Mouse (Mus musculus) midbrain, embryonic 15.5 days (tissue): ENCODE results near the gene Unc50. TPM values are rescaled to one million over a fixed set of nuclear protein-coding genes. Genes with fewer than 3 reads are reported as not detected.

Experiments used
- ATAC-seq: fragments of 200-750 bp; cut with Nextera tagmentation; replicated peaks from 2 replicates; pipeline ENCODE4 v1.8.0; 2017; ENCODE audit warnings: moderate TSS enrichment
- H3K27ac ChIP-seq: fragments of 300-500 bp; sonication (generic); 2 replicates; pipeline ENCODE4 v1.5.1; 2015; ENCODE audit warnings: mild to moderate bottlenecking, inconsistent platforms
- H3K27me3 ChIP-seq: fragments of 300-500 bp; sonication (generic); replicated peaks from 2 replicates; pipeline ENCODE4 v1.6.1; 2015; ENCODE audit warnings: inconsistent platforms
- H3K36me3 ChIP-seq: fragments of 300-500 bp; sonication (generic); replicated peaks from 2 replicates; pipeline ENCODE4 v1.6.1; 2015; ENCODE audit warnings: inconsistent platforms
- H3K4me1 ChIP-seq: fragments of 300-500 bp; sonication (generic); 2 replicates; pipeline ENCODE4 v1.6.1; 2015; ENCODE audit warnings: inconsistent platforms
- H3K4me2 ChIP-seq: fragments of 300-500 bp; sonication (generic); 2 replicates; pipeline ENCODE4 v1.6.1; 2015; ENCODE audit warnings: inconsistent platforms, mild to moderate bottlenecking, moderate library complexity
- H3K4me3 ChIP-seq: fragments of 300-500 bp; sonication (generic); 2 replicates; pipeline ENCODE4 v1.5.1; 2015; ENCODE audit warnings: mild to moderate bottlenecking, inconsistent platforms
- H3K9ac ChIP-seq: fragments of 300-500 bp; sonication (generic); 2 replicates; pipeline ENCODE4 v1.6.1; 2015; ENCODE audit warnings: mild to moderate bottlenecking, inconsistent platforms
- H3K9me3 ChIP-seq: fragments of 300-500 bp; sonication (generic); 2 replicates; pipeline ENCODE4 v1.6.1; 2016; ENCODE audit warnings: inconsistent platforms
- WGBS: fragments of 180-500 bp; shearing (Covaris S2); methylation state at CpG from one replicate; pipeline ENCODE4 v1.1.7; 2015; ENCODE audit warnings: mixed read lengths; 5-methylcytosine and 5-hydroxymethylcytosine counted together
- polyA plus RNA-seq: library from polyadenylated mRNA; unstranded; fragments of >200 nt; fragmentation: Nextera tagmentation; extraction: Ambion mirVana; gene quantifications from 2 replicates; pipeline ENCODE4 v1.2.1, GENCODE M21; 2015

Gene Unc50
- polyA plus RNA-seq: 117 and 121 TPM in 2 replicates

GRCm38 (mm10) chr1:37429366-37430296 lies at the start of gene Unc50, which contains the start of gene Coa5:
Gene Unc50, plus strand, starts transcription at chr1:37430139.
Gene Coa5, minus strand, starts transcription at chr1:37430103.
- Histone ChIP-seq H3K9ac (peak within 1 kb of the TSS; percentile 93), H3K27ac (peak within 1 kb of the TSS; percentile 80), H3K4me2 (peak within 1 kb of the TSS; percentile 94), H3K4me3 (peak within 1 kb of the TSS; percentile 92), H3K36me3 (peaks cover 11% of the 10 kb centered on the region; the same call in 1 of the 2 replicates), H3K27me3 (no peaks in the 10 kb centered on the region), H3K4me1 (peaks cover 38% of the 10 kb centered on the region), H3K9me3 (no peaks in the 10 kb centered on the region)
- WGBS: 3% methylated on average over 57 of the region's 57 CpGs
- peak; percentile 98 for ATAC-seq

GRCm38 (mm10) chr1:37380913-37381312 lies 49.0 kb upstream of the Unc50 start:
- H3K4me3 ChIP-seq: no peak overlapping the region
- ATAC-seq: no peak
- H3K9ac ChIP-seq: no peak overlapping the region
- H3K4me2 ChIP-seq: no peak overlapping the region
- H3K27ac ChIP-seq: no peak overlapping the region
- 94% methylated on average over 5 of the region's 5 CpGs for WGBS
- no peaks in the 10 kb centered on the region for H3K27me3 ChIP-seq
- no peaks in the 10 kb centered on the region for H3K9me3 ChIP-seq
- no peaks in the 10 kb centered on the region for H3K4me1 ChIP-seq
- H3K36me3 ChIP-seq: peaks cover 18% of the 10 kb centered on the region

DNA sequence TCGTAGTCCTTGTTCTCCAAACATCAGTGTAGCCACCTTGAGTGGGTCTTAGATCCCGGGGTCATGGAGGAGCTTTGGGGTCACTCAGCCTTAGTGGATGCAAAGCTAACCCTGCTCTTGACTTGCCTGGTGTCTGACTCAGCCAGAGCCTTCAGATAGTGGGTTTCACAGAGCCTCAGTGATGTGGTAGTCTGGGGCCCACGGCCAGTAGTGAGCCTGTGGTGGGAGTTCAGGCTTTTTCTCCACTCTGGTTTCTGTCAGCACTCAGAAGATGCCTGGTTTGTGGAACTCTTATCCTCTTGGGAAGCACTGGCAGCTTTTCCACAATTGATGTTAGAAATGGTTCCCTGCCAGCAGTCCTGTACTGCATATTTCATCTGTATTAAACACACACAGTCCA lies 45.6 kb upstream of the Unc50 start:
- Histone ChIP-seq H3K36me3 (peaks cover 23% of the 10 kb centered on the region), H3K9me3 (no peaks in the 10 kb centered on the region), H3K4me1 (no peaks in the 10 kb centered on the region), H3K4me3 (no peak overlapping the region), H3K27me3 (no peaks in the 10 kb centered on the region), H3K27ac (no peak overlapping the region), H3K9ac (no peak overlapping the region), H3K4me2 (no peak overlapping the region)
- no peak for ATAC-seq
- 97% methylated on average over 3 of the region's 3 CpGs for WGBS

DNA sequence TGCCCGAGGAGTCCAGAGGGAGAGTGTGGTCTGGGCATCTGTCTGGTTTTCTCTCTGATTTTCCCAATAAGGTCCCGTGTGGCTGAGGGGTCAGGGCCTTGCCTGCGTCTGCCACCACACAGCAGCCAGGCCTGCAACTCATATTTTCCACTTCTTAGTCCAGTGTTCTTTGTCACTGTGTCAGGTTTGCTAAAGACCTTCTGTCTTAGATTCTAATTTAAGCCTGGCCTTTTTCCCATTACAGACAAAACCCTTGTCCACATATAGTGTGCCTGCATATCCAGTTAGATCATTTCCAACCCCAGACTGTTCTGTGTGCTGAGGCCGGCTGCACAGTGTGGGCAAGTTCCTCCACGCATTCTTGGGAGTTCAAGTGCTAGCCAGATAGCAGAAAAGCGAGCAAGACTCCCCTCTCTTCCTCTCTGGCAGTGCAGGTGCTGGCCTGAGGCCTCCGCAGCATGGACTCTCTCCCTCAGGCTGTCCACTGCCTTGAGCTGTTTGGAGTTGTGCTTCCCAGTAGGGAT lies 43.4 kb upstream of the Unc50 start:
- Histone ChIP-seq H3K4me3 (no peak overlapping the region), H3K9ac (no peak overlapping the region), H3K27ac (no peak overlapping the region), H3K9me3 (no peaks in the 10 kb centered on the region), H3K4me2 (no peak overlapping the region), H3K36me3 (peaks cover 14% of the 10 kb centered on the region), H3K27me3 (no peaks in the 10 kb centered on the region), H3K4me1 (no peaks in the 10 kb centered on the region)
- no peak for ATAC-seq
- 89% methylated on average over 7 of the region's 7 CpGs for WGBS

- Histone ChIP-seq H3K4me1 (no peaks in the 10 kb centered on the region), H3K9ac (no peak overlapping the region), H3K27ac (no peak overlapping the region), H3K27me3 (no peaks in the 10 kb centered on the region), H3K36me3 (peaks cover 18% of the 10 kb centered on the region), H3K9me3 (no peaks in the 10 kb centered on the region), H3K4me2 (no peak overlapping the region), H3K4me3 (no peak overlapping the region)
- no peak for ATAC-seq
- 71% methylated on average over 5 of the region's 5 CpGs for WGBS
Measured at GRCm38 (mm10) chr1:37393174-37393573, 36.8 kb upstream of the Unc50 start.

DNA sequence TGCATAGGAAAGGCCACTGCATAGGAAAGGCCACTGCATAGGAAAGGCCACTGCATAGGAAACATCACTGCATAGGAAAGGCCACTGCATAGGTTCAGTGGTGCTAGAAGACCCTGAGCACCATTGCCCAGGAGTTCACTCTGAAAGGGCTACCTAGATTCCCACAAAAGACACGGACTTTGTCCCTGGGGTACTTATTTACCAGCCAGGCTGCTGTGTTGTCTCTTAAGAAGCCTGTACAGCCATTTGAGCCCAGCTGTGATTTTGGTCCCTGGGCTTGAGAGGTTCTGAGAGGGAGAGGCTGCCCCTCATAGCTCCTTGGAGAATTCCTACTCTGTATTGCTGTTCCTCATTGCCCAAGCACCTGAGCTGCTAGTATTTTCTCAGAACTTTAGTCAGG lies 33.5 kb upstream of the Unc50 start:
- peaks cover 12% of the 10 kb centered on the region for H3K36me3 ChIP-seq
- ATAC-seq: no peak
- H3K4me1 ChIP-seq: no peaks in the 10 kb centered on the region
- no peak overlapping the region for H3K4me3 ChIP-seq
- H3K9ac ChIP-seq: no peak overlapping the region
- H3K27me3 ChIP-seq: no peaks in the 10 kb centered on the region
- 76% methylated on average over 1 of the region's 1 CpGs for WGBS
- no peak overlapping the region for H3K4me2 ChIP-seq
- no peaks in the 10 kb centered on the region for H3K9me3 ChIP-seq
- no peak overlapping the region for H3K27ac ChIP-seq

GRCm38 (mm10) chr1:37398961-37399360 lies 31.0 kb upstream of the Unc50 start:
- H3K4me3 ChIP-seq: no peak overlapping the region
- no peak overlapping the region for H3K9ac ChIP-seq
- H3K4me1 ChIP-seq: no peaks in the 10 kb centered on the region
- H3K9me3 ChIP-seq: no peaks in the 10 kb centered on the region
- no peaks in the 10 kb centered on the region for H3K27me3 ChIP-seq
- H3K27ac ChIP-seq: no peak overlapping the region
- 69% methylated on average over 3 of the region's 3 CpGs for WGBS
- H3K36me3 ChIP-seq: peaks cover 12% of the 10 kb centered on the region; the same call in 1 of the 2 replicates
- no peak overlapping the region for H3K4me2 ChIP-seq
- ATAC-seq: no peak

DNA sequence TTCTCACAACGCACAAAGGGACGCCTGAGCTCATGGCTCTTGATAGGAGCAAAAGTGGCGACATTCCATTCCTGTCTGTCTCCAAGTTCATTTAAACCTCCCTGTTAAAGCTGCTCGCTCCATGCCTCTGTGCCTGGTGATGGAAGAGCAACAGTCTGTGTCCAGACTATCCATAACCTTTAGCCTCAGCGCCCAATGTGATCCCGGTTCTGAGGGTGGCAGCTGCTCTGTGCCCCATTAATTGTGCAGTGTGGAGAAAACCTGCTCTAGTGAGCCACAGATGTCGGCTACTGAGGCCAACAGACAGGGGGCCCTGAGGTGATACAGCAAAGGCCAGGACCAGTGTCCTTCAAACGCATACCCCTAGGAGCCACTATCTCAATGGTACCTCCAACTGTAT lies 30.2 kb upstream of the Unc50 start:
- ATAC-seq: no peak
- Histone ChIP-seq H3K27ac (no peak overlapping the region), H3K27me3 (no peaks in the 10 kb centered on the region), H3K4me3 (no peak overlapping the region), H3K9ac (no peak overlapping the region), H3K9me3 (no peaks in the 10 kb centered on the region), H3K4me2 (no peak overlapping the region), H3K36me3 (peaks cover 13% of the 10 kb centered on the region; the same call in 1 of the 2 replicates), H3K4me1 (no peaks in the 10 kb centered on the region)
- WGBS: 75% methylated on average over 8 of the region's 8 CpGs

- no peak for ATAC-seq
- Histone ChIP-seq H3K9me3 (no peaks in the 10 kb centered on the region), H3K4me1 (no peaks in the 10 kb centered on the region), H3K36me3 (peaks cover 5% of the 10 kb centered on the region; the same call in 1 of the 2 replicates), H3K4me3 (no peak overlapping the region), H3K9ac (no peak overlapping the region), H3K27me3 (no peaks in the 10 kb centered on the region), H3K27ac (no peak overlapping the region), H3K4me2 (no peak overlapping the region)
- 60% methylated on average over 4 of the region's 4 CpGs for WGBS
Measured at GRCm38 (mm10) chr1:37401687-37402086, 28.3 kb upstream of the Unc50 start.

- Histone ChIP-seq H3K4me1 (no peaks in the 10 kb centered on the region), H3K4me2 (no peak overlapping the region), H3K27ac (no peak overlapping the region), H3K27me3 (no peaks in the 10 kb centered on the region), H3K36me3 (peaks cover 9% of the 10 kb centered on the region; the same call in 1 of the 2 replicates), H3K9ac (no peak overlapping the region), H3K4me3 (no peak overlapping the region), H3K9me3 (no peaks in the 10 kb centered on the region)
- ATAC-seq: no peak
- WGBS: 81% methylated on average over 2 of the region's 2 CpGs
Measured at GRCm38 (mm10) chr1:37405137-37405536, 24.8 kb upstream of the Unc50 start.

- Histone ChIP-seq H3K36me3 (peaks cover 9% of the 10 kb centered on the region; the same call in 1 of the 2 replicates), H3K4me3 (no peak overlapping the region), H3K27me3 (no peaks in the 10 kb centered on the region), H3K9me3 (no peaks in the 10 kb centered on the region), H3K4me1 (no peaks in the 10 kb centered on the region), H3K27ac (no peak overlapping the region), H3K9ac (no peak overlapping the region), H3K4me2 (no peak overlapping the region)
- no peak for ATAC-seq
- WGBS: 88% methylated on average over 8 of the region's 8 CpGs
Measured at GRCm38 (mm10) chr1:37407228-37407627, 22.7 kb upstream of the Unc50 start.

DNA sequence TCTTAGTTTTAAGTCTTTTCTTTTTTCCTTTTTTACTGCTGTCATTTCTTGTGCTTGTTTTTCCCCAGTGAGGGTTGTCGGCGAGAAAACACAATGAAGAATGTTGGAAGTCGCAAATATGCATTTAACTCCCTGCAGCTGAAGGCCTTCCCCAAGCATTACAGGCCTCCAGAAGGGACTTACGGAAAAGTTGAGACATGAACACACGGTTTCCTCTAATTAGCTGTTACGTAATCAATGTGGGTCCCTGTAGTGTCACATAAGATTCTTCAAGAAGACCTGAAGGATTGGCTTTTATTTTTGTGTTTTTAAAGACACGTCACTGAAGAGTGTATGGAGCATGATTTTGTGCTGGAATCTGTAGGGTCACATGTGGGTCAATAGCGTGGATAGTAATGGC lies 21.9 kb upstream of the Unc50 start:
- no peaks in the 10 kb centered on the region for H3K9me3 ChIP-seq
- H3K4me1 ChIP-seq: no peaks in the 10 kb centered on the region
- H3K4me2 ChIP-seq: no peak overlapping the region
- H3K9ac ChIP-seq: no peak overlapping the region
- H3K36me3 ChIP-seq: peaks cover 9% of the 10 kb centered on the region; the same call in 1 of the 2 replicates
- H3K27me3 ChIP-seq: no peaks in the 10 kb centered on the region
- no peak for ATAC-seq
- H3K4me3 ChIP-seq: no peak overlapping the region
- H3K27ac ChIP-seq: no peak overlapping the region
- WGBS: 90% methylated on average over 8 of the region's 8 CpGs
